Mouse (Mus musculus) intestine, embryonic 15.5 days (tissue): ENCODE data around the gene Acot4. TPM values are rescaled to one million over a fixed set of nuclear protein-coding genes. Genes with fewer than 3 reads are reported as not detected.

Experiments
- polyA plus RNA-seq: library from polyadenylated mRNA; unstranded; fragments of >200 nt; fragmentation: Nextera tagmentation; extraction: Ambion mirVana; gene quantifications from 2 replicates; pipeline ENCODE4 v1.2.1, GENCODE M21; 2015

The Acot4 gene
- polyA plus RNA-seq, 1 experiment from 2014 or later, result 8.2 TPM

Other genes starting within 250 kb of the Acot4 start
- gene Numb, start 116.4 kb upstream of the Acot4 start, polyA plus RNA-seq, result 34.4 and 35.9 TPM in 2 replicates
- 17.5 and 18.3 TPM in 2 replicates for gene Riox1, start 87.8 kb upstream of the Acot4 start, polyA plus RNA-seq
- not detected in 2 replicates for gene Heatr4, start 53.5 kb upstream of the Acot4 start, polyA plus RNA-seq
- gene Acot2, start 50.5 kb upstream of the Acot4 start, polyA plus RNA-seq, result 34.3 and 35.8 TPM in 2 replicates
- 125 and 142 TPM in 2 replicates for gene Acot1, start 28.9 kb upstream of the Acot4 start, polyA plus RNA-seq
- gene Gm49366, start 556 bp downstream of the Acot4 start, polyA plus RNA-seq, result not detected in 2 replicates
- 3.2 and 4.8 TPM in 2 replicates for gene Acot3, start 13.8 kb downstream of the Acot4 start, polyA plus RNA-seq
- 0.18 TPM in 1 of 2 replicates, not detected in the other for gene Acot5, start 30.9 kb downstream of the Acot4 start, polyA plus RNA-seq
- gene Acot6, start 62.3 kb downstream of the Acot4 start, polyA plus RNA-seq, result 2.0 and 2.1 TPM in 2 replicates
- gene Dnal1, start 76.0 kb downstream of the Acot4 start, polyA plus RNA-seq, result 3.9 TPM in 2 replicates
- gene Pnma1, start 110.1 kb downstream of the Acot4 start, polyA plus RNA-seq, result 0.59 and 0.63 TPM in 2 replicates
- 7.2 and 7.7 TPM in 2 replicates for gene Elmsan1, start 180.5 kb downstream of the Acot4 start, polyA plus RNA-seq
- gene Ptgr2, start 246.9 kb downstream of the Acot4 start, polyA plus RNA-seq, result 41.7 and 45.2 TPM in 2 replicates